Mouse (Mus musculus) right cerebral cortex, postnatal 4 days (tissue): ENCODE measurements at regions not wholly inside any gene's neighbourhood (a gene's known extent, or its start where the extent isn't known, plus 50 kb on each side); places are given as distances from the start of the nearest gene placed in this dataset.

Experiments used
- DNase-seq: peaks from one replicate; pipeline ENCODE4 v3.0.0-alpha.2; 2022

GRCm38 (mm10) chr4:153018138-153018921, 464.3 kb downstream of the Ajap1 start:
- DNase-seq, result peak; percentile 25

- no peak for DNase-seq
These were observed 464.8 kb downstream of the Ajap1 start for GRCm38 (mm10) chr4:153017816-153018137.

- DNase-seq, result no peak
These were observed 479.3 kb downstream of the Ajap1 start for GRCm38 (mm10) chr4:153003338-153003737.

GRCm38 (mm10) chr4:153002516-153002915, 480.1 kb downstream of the Ajap1 start:
- no peak for DNase-seq

- DNase-seq, result no peak
These were observed 480.9 kb downstream of the Ajap1 start for GRCm38 (mm10) chr4:153001761-153002160.

GRCm38 (mm10) chr4:152999526-152999925, 483.1 kb downstream of the Ajap1 start:
- DNase-seq, result no peak

- DNase-seq, result no peak
These were observed 485.4 kb downstream of the Ajap1 start for GRCm38 (mm10) chr4:152997251-152997650.

GRCm38 (mm10) chr4:152996641-152997040, 486.0 kb downstream of the Ajap1 start:
- DNase-seq, result no peak

GRCm38 (mm10) chr4:152995052-152995595, 487.5 kb downstream of the Ajap1 start:
- no peak for DNase-seq

- DNase-seq, result no peak
These were observed 488.4 kb downstream of the Ajap1 start for GRCm38 (mm10) chr4:152994206-152994605.

- DNase-seq, result no peak
These were observed 492.3 kb downstream of the Ajap1 start for GRCm38 (mm10) chr4:152990266-152990665.

- DNase-seq, result no peak
These were observed 494.9 kb downstream of the Ajap1 start for GRCm38 (mm10) chr4:152987726-152988125.

- no peak for DNase-seq
These were observed 497.5 kb upstream of the Kcnab2 start for GRCm38 (mm10) chr4:152975012-152975675.

- DNase-seq, result no peak
These were observed 485.3 kb upstream of the Kcnab2 start for GRCm38 (mm10) chr4:152963001-152963400.

- no peak for DNase-seq
These were observed 484.5 kb upstream of the Kcnab2 start for GRCm38 (mm10) chr4:152962165-152962564.

GRCm38 (mm10) chr4:152961677-152962076, 484.0 kb upstream of the Kcnab2 start:
- DNase-seq, result no peak

GRCm38 (mm10) chr4:152959627-152960230, 482.1 kb upstream of the Kcnab2 start:
- peak; percentile 14 for DNase-seq

- peak; percentile 12 for DNase-seq
These were observed 475.7 kb upstream of the Kcnab2 start for GRCm38 (mm10) chr4:152953237-152953974.

GRCm38 (mm10) chr4:152948956-152949355, 471.3 kb upstream of the Kcnab2 start:
- no peak for DNase-seq

GRCm38 (mm10) chr4:152941159-152941558, 463.5 kb upstream of the Kcnab2 start:
- DNase-seq, result no peak

- DNase-seq, result no peak
These were observed 458.9 kb upstream of the Kcnab2 start for GRCm38 (mm10) chr4:152936614-152937013.

- no peak for DNase-seq
These were observed 457.8 kb upstream of the Kcnab2 start for GRCm38 (mm10) chr4:152935484-152935883.

- DNase-seq, result no peak
These were observed 450.8 kb upstream of the Kcnab2 start for GRCm38 (mm10) chr4:152928422-152928985.
